Mouse (Mus musculus) kidney, adult 2 months (tissue): ENCODE measurements around the gene Ubtd1. TPM values are rescaled to one million over a fixed set of nuclear protein-coding genes. Genes with fewer than 3 reads are reported as not detected.
A peak's percentile ranks its signal among the peaks of the same experiment; 100 is the strongest.

Source experiments
- DNase-seq: peaks from one replicate; pipeline ENCODE4 v3.0.0; 2021
- H3K27ac ChIP-seq: fragments of 200-500 bp; 2 replicates; pipeline ENCODE4 v1.5.1; 2012; ENCODE audit warnings: low read depth, low read length, control low read depth, inconsistent platforms; ENCODE audit not compliant: insufficient read depth
- H3K27me3 ChIP-seq: fragments of 200-500 bp; replicated peaks from 2 replicates; pipeline ENCODE4 v1.6.1; 2012; ENCODE audit warnings: mild to moderate bottlenecking, moderate library complexity, low read length, inconsistent platforms; ENCODE audit not compliant: control insufficient read depth, insufficient read depth
- H3K36me3 ChIP-seq: fragments of 200-500 bp; 2 replicates; pipeline ENCODE4 v1.6.1; 2012; ENCODE audit warnings: mild to moderate bottlenecking, moderate library complexity, low read length, inconsistent platforms; ENCODE audit not compliant: control insufficient read depth, insufficient read depth
- H3K4me1 ChIP-seq: fragments of 200-500 bp; 2 replicates; pipeline ENCODE4 v1.6.1; 2011; ENCODE audit warnings: low read length; ENCODE audit not compliant: control insufficient read depth, insufficient read depth
- H3K4me3 ChIP-seq: fragments of 200-500 bp; 2 replicates; pipeline ENCODE4 v1.5.1; 2011; ENCODE audit warnings: mild to moderate bottlenecking, low read depth, low read length, control low read depth; ENCODE audit not compliant: insufficient read depth
- CTCF ChIP-seq: fragments of 200-500 bp; conservative IDR thresholded peaks from 2 replicates; pipeline ENCODE4 v1.5.1; 2011; ENCODE audit warnings: low read depth, mild to moderate bottlenecking, control low read depth, low read length, moderate library complexity, mixed read lengths; ENCODE audit not compliant: insufficient read depth, insufficient read length
- POLR2A ChIP-seq: fragments of 200-500 bp; IDR thresholded peaks from one replicate; pipeline ENCODE4 v1.6.1; 2011; ENCODE audit warnings: low read depth, low read length, control low read depth
- WGBS: fragments of 180-500 bp; shearing (Covaris S2); methylation state at CpG from one replicate; pipeline ENCODE4 v1.1.7; 2018; 5-methylcytosine and 5-hydroxymethylcytosine counted together
- polyA plus RNA-seq: library from polyadenylated mRNA; depleted of rRNA; stranded (reverse); fragments of >200 nt; gene quantifications from 2 replicates; pipeline ENCODE4 v1.2.3, GENCODE M21; 2012

Gene Ubtd1
- polyA plus RNA-seq, 1 experiment = 23.0 TPM

DNA sequence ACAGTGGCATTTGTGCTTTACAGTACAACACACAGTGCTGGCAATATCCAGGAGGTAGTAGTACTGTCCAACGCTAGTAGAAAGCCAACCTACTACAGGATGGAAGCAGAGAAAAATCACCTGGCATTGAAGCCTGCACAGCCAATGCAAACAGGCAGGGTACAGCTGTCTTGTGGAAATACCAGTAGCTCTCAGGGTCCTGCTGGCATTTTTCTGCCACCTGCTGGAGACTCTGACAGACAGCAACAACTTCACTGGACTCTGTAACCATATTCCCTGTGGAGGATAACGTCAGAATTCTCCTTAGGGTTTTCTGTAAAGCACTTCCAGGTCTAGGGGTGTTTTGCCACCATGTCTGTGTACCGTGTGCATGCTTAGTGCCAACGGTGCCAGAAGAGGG, 29.3 kb upstream of the Ubtd1 start:
- 64% methylated on average over 4 of the region's 4 CpGs for WGBS
- H3K27me3 ChIP-seq = no peaks in the 10 kb centered on the region
- TF ChIP-seq POLR2A = no peak
- TF ChIP-seq CTCF = no peak; the same call in 1 of the 2 replicates
- peaks cover 11% of the 10 kb centered on the region for H3K36me3 ChIP-seq
- no peak overlapping the region for H3K27ac ChIP-seq
- DNase-seq = peak; percentile 30
- no peak overlapping the region for H3K4me3 ChIP-seq
- H3K4me1 ChIP-seq = no peaks in the 10 kb centered on the region

DNA sequence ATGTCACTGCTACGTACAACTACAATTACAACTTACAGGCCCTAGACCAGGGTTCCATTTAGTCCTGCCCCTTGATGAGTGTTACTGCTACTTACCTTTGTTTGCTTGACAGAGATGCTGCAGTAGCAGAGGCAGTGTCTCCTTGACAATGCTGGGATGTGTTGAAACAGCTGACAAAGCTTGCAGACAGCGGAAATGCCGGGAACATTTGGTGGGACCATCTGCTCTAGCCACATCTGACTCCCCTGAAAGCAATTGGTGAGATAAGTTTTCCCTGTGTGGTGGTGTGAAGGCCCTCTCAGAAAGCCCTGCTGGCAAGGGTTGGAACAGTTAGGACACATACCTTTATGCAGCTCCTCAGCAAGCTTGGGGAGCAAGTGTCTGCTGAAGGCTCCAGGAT, 28.0 kb upstream of the Ubtd1 start:
- Histone ChIP-seq H3K4me3 (no peak overlapping the region), H3K27ac (no peak overlapping the region), H3K4me1 (no peaks in the 10 kb centered on the region), H3K36me3 (peaks cover 11% of the 10 kb centered on the region), H3K27me3 (no peaks in the 10 kb centered on the region)
- TF ChIP-seq POLR2A = no peak
- TF ChIP-seq CTCF = no peak
- WGBS = 84% methylated on average over 3 of the region's 3 CpGs
- DNase-seq = no peak

DNA sequence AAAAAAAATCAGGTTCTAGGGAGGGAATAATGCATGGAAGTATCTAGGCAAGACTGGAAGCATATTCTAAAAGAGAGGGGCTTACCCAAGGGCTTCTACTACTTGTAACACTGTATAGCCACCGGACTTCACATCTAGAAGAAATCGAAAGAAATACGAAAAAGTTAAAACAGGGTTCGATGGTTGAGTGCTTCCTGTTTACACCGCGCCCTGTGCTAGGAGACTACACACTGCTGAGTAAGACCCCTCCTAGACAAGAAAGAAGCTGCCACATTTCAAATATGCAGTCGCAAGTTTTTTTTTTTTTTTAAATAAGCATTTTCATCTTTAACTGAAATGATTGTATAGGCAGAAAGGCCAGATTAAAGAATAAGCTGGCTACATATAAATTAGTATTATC, 11.9 kb upstream of the Ubtd1 start:
- H3K27me3 ChIP-seq = no peaks in the 10 kb centered on the region
- H3K4me3 ChIP-seq = no peak overlapping the region
- DNase-seq = no peak
- TF ChIP-seq CTCF = no peak
- no peak for TF ChIP-seq POLR2A
- no peak overlapping the region for H3K27ac ChIP-seq
- 0 out of 2 replicates have a peak, but pooled peaks cover 4% of the 10 kb centered on the region for H3K36me3 ChIP-seq
- peaks cover 8% of the 10 kb centered on the region; the same call in 1 of the 2 replicates for H3K4me1 ChIP-seq
- WGBS = 85% methylated on average over 7 of the region's 7 CpGs

DNA sequence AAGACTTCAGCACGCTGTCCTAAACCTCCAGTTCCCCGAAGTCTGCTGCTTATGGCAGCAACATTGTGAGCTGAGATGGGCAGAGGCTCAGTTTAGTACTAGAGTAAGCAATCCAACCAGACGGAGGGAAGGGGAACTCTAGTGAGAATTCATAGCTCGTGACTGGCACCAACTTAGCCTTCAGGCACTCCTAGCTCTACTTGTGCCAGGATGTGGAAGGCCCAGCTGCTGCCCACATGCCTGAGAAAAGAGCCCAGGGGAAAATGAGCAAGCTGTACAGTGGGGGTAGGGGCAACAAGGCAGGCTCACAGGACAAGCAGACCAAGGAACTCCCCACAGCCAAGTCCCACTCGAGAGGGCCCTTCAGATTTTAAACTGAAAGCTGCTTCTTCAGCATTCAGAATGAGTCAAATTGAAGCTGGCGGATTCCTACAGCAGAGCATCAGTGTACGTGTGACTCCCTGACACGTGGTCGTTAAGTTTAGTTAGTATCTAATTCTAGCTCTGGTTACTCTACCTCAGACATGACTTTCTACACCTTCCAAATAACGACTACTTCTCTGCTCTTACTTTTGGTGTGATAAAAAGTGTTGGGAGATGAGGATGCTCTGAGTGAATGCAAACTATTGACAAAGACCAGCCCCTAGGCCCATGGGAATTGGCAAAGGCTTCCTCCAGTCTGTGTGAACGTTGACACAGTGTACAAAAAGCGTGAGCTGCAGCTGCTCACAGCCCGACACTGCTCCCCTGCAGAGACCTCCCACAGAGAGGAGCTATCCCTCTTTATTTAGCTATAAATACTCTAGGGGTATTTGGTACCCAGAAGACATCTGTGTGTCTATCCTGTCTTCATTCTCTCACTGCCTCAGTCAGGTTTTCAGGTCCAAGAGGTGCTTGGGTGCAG, 7.4 kb upstream of the Ubtd1 start:
- 49% methylated on average over 13 of the region's 13 CpGs for WGBS

DNA sequence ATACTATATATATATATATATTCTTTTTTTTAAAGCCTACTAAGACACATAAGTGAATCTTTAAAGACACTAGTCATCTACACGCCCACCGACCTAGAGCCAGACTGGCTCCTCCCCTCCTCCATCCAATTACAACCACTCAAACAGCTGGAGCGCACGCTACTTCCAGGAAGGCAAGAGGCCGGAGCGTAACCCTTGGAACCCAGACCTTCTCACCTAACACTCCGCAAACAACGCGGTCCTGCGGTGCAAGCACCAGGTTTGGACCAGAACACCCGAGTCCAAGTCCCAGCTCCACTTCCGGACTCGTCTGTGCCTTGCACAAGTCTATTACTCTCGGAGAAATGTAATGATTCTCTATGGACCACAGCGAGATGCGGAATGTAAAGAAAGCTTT, 1.1 kb upstream of the Ubtd1 start:
- peak overlapping the region; percentile 89 for H3K4me3 ChIP-seq
- H3K27me3 ChIP-seq = no peaks in the 10 kb centered on the region
- H3K4me1 ChIP-seq = peaks cover 7% of the 10 kb centered on the region; the same call in 1 of the 2 replicates
- under 1% methylated on average over 16 of the region's 16 CpGs for WGBS
- no peak for TF ChIP-seq CTCF
- TF ChIP-seq POLR2A = no peak
- peak overlapping the region; percentile 81 for H3K27ac ChIP-seq
- peak; percentile 74 for DNase-seq
- no peaks in the 10 kb centered on the region for H3K36me3 ChIP-seq

More for the DNA sequence above, 7.4 kb upstream of the Ubtd1 start:
- TF ChIP-seq POLR2A = no peak
- peaks cover 5% of the 10 kb centered on the region; the same call in 1 of the 2 replicates for H3K4me1 ChIP-seq
- DNase-seq = peak; percentile 43
- no peaks in the 10 kb centered on the region for H3K27me3 ChIP-seq
- H3K27ac ChIP-seq = peak overlapping the region; percentile 56
- H3K36me3 ChIP-seq = no peaks in the 10 kb centered on the region
- no peak overlapping the region for H3K4me3 ChIP-seq

DNA sequence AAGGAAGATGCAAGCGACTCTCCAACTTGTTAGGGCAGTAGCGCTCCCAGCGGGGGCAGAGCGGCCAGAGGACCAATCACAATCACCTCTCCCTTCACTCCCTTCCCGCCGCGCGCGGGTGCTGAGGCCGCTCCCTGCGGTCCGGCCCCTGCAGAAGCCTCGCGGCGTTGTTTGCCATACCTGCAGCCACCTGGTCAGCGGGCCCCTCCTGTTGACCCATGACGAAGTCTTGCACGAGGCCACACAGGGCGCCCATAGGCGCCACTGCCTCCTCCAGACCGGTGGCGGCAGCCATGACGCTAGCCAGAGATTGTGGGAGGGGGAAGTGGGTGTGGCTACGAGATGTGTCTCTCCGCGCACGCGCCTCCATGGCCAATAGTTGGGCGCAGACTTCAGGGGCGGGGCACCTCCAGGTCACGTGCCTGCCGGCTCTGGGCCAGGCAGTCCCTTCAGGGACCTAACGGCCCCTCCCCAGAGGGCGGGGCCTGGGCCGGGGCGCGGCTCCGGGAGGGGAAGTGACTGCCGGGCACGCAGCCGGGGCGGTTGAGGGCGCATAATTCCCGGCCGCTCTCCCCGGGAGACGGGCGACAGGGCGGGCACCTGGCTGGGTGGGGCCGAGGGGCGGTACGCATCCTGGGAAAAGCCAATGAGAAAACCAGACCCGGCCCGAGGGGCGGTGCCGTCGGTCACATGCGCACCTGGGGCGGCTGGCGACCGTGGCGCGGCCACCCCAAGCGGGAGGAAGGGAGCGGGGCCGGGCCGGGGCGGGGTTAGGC, 556 bp upstream of the Ubtd1 start, which contains the start of gene Mms19:
Gene Mms19 (minus strand): TSS at position 339 of the 776 bp plus-strand sequence.
- Histone ChIP-seq H3K4me3 (peak within 1 kb of the TSS; percentile 89), H3K27ac (peak within 1 kb of the TSS; percentile 89), H3K27me3 (no peaks in the 10 kb centered on the region), H3K4me1 (peaks cover 7% of the 10 kb centered on the region; the same call in 1 of the 2 replicates), H3K36me3 (no peaks in the 10 kb centered on the region)
- 1% methylated on average over 68 of the region's 68 CpGs for WGBS
- DNase-seq = peak; percentile 100
- TF ChIP-seq CTCF (0 out of 2 replicates have a peak, but pooled peaks have one; percentile 15), POLR2A (peak; percentile 85)
